Mouse (Mus musculus): ENCODE results near the gene Col20a1. TPM values are rescaled to one million over a fixed set of nuclear protein-coding genes. Genes with fewer than 3 reads are reported as not detected.

Gene Col20a1
- polyA plus RNA-seq, 1 experiment = 2.9 TPM

DNA sequence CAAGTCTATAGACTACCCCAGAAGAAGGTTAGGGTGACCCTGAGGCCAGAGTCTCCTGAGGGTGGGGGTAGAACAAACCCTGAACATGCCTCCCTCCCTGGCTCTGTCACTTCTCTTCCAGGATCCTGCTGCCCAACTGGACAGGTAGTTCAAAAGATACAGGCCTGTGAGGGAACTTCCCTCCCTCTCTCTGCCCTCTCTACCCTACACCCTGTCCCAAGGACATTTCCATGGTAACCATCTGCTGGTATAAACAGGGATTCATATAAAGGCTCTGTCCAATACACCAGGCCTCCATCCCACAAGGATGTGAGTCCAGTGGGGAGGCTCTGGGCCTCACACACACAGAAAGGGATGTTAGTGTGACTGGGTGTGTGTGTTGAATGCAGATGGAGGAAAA, 56.0 kb downstream of the Col20a1 start:
- Histone ChIP-seq H3K4me3 (ENCODE audit: low read depth, low read length) (no peak overlapping the region), H3K4me1 (ENCODE audit: control insufficient read depth, insufficient read depth, insufficient read length, low read length) (no peaks in the 10 kb centered on the region; the same call in 1 of the 2 replicates), H3K27ac (ENCODE audit: insufficient read depth, low read depth, low read length) (no peak overlapping the region), H3K36me3 (ENCODE audit: control insufficient read depth, insufficient read depth, low read length) (no peaks in the 10 kb centered on the region), H3K27me3 (ENCODE audit: control insufficient read depth, insufficient read depth, low read length) (peaks cover 22% of the 10 kb centered on the region)
- TF ChIP-seq CTCF (IDR thresholded peaks at IDR 0.05; ENCODE audit: extremely low read depth, insufficient read length, insufficient replicate concordance, low read depth, low read length) = no peak
- no peak for TF ChIP-seq POLR2A (IDR thresholded peaks at IDR 0.05; ENCODE audit: low read depth, low read length)

DNA sequence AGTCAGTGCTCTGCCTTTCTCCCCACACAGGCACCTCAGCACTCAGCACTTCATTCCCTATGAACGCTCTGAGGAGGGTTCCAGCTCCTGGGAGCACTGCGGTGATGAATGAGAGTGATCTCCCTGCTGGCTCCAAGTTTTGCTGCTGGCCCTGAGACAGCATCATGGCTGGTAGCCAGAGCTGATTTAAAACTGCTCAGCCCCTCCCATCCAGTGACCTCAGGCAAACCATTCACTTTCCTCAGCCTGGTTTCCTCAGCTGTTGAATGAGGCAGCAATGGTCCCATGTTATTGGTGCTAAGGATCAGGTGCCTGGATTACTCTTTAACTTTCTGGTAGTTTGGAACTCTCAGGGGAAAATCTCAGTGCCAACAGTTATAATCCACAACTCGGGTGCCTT, 57.1 kb downstream of the Col20a1 start, which contains the start of gene Chrna4:
Gene Chrna4 (minus strand): TSS at position 110 of the 400 bp plus-strand sequence.
- TF ChIP-seq POLR2A (IDR thresholded peaks at IDR 0.05; ENCODE audit: low read depth, low read length) = no peak
- H3K27ac ChIP-seq (ENCODE audit: insufficient read depth, low read depth, low read length) = no peak within 1 kb of the TSS
- WGBS = 25% methylated on average over 3 of the region's 3 CpGs
- no peak within 1 kb of the TSS for H3K4me3 ChIP-seq (ENCODE audit: low read depth, low read length)
- H3K27me3 ChIP-seq (ENCODE audit: control insufficient read depth, insufficient read depth, low read length) = peaks cover 17% of the 10 kb centered on the region
- H3K36me3 ChIP-seq (ENCODE audit: control insufficient read depth, insufficient read depth, low read length) = no peaks in the 10 kb centered on the region
- no peaks in the 10 kb centered on the region; the same call in 1 of the 2 replicates for H3K4me1 ChIP-seq (ENCODE audit: control insufficient read depth, insufficient read depth, insufficient read length, low read length)

DNA sequence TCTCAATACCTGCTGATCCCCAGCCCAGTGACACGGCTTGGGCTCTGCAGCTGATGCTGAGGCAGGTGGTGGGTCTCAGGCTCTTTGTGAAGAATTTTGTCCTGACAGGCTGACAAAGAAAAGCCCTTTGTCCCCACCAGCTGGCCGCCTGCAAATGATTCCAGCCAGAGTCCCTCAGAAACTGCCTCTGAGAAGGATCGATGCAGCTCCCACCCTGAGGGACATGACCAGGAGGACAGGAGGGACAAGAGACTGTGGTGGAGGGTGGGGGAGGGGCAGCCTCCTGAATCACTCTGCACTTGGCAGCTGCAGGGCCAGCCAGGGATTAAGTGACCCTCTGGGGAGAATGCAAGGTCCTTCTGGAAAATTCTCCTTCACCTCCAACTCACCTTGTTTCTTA, 57.7 kb downstream of the Col20a1 start:
- H3K4me3 ChIP-seq (ENCODE audit: low read depth, low read length) = no peak overlapping the region
- TF ChIP-seq POLR2A (IDR thresholded peaks at IDR 0.05; ENCODE audit: low read depth, low read length) (no peak), CTCF (IDR thresholded peaks at IDR 0.05; ENCODE audit: extremely low read depth, insufficient read length, insufficient replicate concordance, low read depth, low read length) (no peak)
- H3K27me3 ChIP-seq (ENCODE audit: control insufficient read depth, insufficient read depth, low read length) = peaks cover 11% of the 10 kb centered on the region
- H3K36me3 ChIP-seq (ENCODE audit: control insufficient read depth, insufficient read depth, low read length) = no peaks in the 10 kb centered on the region
- H3K27ac ChIP-seq (ENCODE audit: insufficient read depth, low read depth, low read length) = no peak overlapping the region
- H3K4me1 ChIP-seq (ENCODE audit: control insufficient read depth, insufficient read depth, insufficient read length, low read length) = no peaks in the 10 kb centered on the region; the same call in 1 of the 2 replicates
- 20% methylated on average over 3 of the region's 3 CpGs for WGBS

DNA sequence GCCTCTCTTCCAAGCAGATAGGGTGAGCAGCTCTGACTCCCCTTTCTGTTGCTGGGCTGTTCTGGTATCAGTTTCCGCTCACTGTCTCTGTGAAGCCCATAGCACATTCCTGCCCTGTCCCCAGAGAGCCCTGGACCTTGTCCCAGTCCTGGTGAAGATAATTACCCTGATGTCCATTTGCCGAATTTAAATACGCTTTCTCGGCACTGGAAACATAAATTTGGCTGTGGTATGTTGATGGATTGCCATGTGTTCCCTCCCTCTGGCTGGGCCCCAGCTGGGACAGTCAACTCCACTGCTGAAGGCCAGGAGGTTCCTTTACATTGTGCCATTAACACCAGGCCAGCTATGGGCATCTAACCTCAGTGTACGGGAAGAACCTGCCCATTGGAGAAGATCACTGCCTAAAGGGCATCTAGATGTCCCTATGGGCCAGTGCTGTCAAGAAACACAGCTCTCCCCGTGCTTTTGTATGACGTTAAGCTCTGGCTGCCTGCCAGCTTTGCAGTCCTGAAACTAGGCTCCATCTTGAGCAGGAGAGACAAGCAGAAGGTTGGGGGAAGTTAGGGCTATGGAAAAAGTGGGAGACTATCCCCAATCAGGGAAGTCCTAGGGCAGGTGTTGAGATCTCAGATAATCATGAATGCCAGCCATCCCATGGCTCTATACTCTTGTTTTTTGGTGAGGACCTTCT, 62.1 kb downstream of the Col20a1 start:
- Histone ChIP-seq H3K4me3 (ENCODE audit: low read depth, low read length) (no peak overlapping the region), H3K27me3 (ENCODE audit: control insufficient read depth, insufficient read depth, low read length) (no peaks in the 10 kb centered on the region), H3K4me1 (ENCODE audit: control insufficient read depth, insufficient read depth, insufficient read length, low read length) (no peaks in the 10 kb centered on the region), H3K27ac (ENCODE audit: insufficient read depth, low read depth, low read length) (no peak overlapping the region), H3K36me3 (ENCODE audit: control insufficient read depth, insufficient read depth, low read length) (no peaks in the 10 kb centered on the region)
- TF ChIP-seq POLR2A (IDR thresholded peaks at IDR 0.05; ENCODE audit: low read depth, low read length) (no peak), CTCF (IDR thresholded peaks at IDR 0.05; ENCODE audit: extremely low read depth, insufficient read length, insufficient replicate concordance, low read depth, low read length) (no peak)
- 54% methylated on average over 7 of the region's 7 CpGs for WGBS

DNA sequence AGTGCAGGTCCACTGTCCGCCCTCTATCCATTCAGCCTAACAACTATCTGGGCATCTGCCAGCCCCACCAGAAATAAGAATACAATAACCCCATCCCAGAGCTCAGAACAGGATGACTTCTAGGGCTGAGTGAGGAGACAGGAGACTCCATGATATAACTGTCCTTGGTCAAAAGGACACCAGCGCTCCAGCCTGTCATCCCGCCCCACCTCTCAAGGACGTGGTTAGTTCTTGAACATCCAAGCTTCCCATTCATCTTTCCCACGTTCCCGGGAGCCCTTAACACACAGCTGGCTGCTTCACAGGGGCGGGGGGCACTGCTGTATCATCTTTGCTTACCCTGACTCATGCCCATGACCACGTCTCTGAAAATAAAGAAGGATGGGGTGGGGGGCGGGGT, 62.7 kb downstream of the Col20a1 start:
- 73% methylated on average over 9 of the region's 9 CpGs for WGBS
- no peaks in the 10 kb centered on the region for H3K27me3 ChIP-seq (ENCODE audit: control insufficient read depth, insufficient read depth, low read length)
- H3K4me1 ChIP-seq (ENCODE audit: control insufficient read depth, insufficient read depth, insufficient read length, low read length) = no peaks in the 10 kb centered on the region
- no peaks in the 10 kb centered on the region for H3K36me3 ChIP-seq (ENCODE audit: control insufficient read depth, insufficient read depth, low read length)
- no peak overlapping the region for H3K27ac ChIP-seq (ENCODE audit: insufficient read depth, low read depth, low read length)
- TF ChIP-seq POLR2A (IDR thresholded peaks at IDR 0.05; ENCODE audit: low read depth, low read length) (no peak), CTCF (IDR thresholded peaks at IDR 0.05; ENCODE audit: extremely low read depth, insufficient read length, insufficient replicate concordance, low read depth, low read length) (no peak)
- no peak overlapping the region for H3K4me3 ChIP-seq (ENCODE audit: low read depth, low read length)

DNA sequence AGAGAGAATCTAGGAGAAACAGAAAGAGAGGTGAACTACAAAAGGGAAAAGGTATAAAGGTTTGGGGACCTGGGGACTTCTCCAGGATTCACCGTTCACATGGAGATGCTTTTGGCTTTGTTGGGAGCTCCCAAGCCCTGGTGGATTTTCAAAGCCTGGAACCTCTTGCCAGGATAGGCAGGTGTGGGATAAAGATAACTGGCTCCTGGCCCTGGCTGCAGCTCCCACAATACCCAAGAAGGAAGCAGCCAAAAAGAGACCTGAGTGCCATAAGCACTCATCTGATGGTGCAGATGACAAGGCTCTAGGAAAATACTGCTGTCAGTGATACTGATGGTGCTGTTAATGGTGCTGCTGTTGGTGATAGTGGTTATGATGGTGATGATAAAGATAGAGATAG, 65.8 kb downstream of the Col20a1 start:
- no peak overlapping the region for H3K4me3 ChIP-seq (ENCODE audit: low read depth, low read length)
- 91% methylated on average over 1 of the region's 1 CpGs for whole genome bisulfite sequencing
- H3K27me3 ChIP-seq (ENCODE audit: control insufficient read depth, insufficient read depth, low read length) = no peaks in the 10 kb centered on the region
- H3K36me3 ChIP-seq (ENCODE audit: control insufficient read depth, insufficient read depth, low read length) = no peaks in the 10 kb centered on the region
- TF ChIP-seq CTCF (IDR thresholded peaks at IDR 0.05; ENCODE audit: extremely low read depth, insufficient read length, insufficient replicate concordance, low read depth, low read length) (no peak), POLR2A (IDR thresholded peaks at IDR 0.05; ENCODE audit: low read depth, low read length) (no peak)
- no peaks in the 10 kb centered on the region for H3K4me1 ChIP-seq (ENCODE audit: control insufficient read depth, insufficient read depth, insufficient read length, low read length)
- no peak overlapping the region for H3K27ac ChIP-seq (ENCODE audit: insufficient read depth, low read depth, low read length)

DNA sequence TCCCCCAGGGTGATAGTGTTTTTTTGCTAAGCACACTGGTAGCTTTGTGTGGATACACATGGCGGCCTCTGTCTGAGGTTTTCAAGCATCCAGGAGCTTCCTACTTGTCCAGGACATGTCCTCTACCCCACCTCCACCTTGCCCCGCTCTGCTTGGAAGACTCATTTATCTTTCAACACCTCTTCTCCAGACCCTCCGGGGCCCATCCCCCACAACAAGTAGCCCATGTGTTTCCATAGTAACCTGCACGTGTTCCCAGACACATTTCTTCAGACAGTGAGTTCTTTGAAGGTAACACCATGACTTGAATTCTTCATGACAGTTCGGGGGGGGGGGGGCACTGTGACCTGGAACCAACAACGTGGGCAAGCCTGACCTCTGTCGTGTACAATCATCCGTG, 71.0 kb downstream of the Col20a1 start:
- no peak overlapping the region for H3K4me3 ChIP-seq (ENCODE audit: low read depth, low read length)
- H3K27me3 ChIP-seq (ENCODE audit: control insufficient read depth, insufficient read depth, low read length) = no peaks in the 10 kb centered on the region
- H3K36me3 ChIP-seq (ENCODE audit: control insufficient read depth, insufficient read depth, low read length) = no peaks in the 10 kb centered on the region
- H3K4me1 ChIP-seq (ENCODE audit: control insufficient read depth, insufficient read depth, insufficient read length, low read length) = no peaks in the 10 kb centered on the region
- H3K27ac ChIP-seq (ENCODE audit: insufficient read depth, low read depth, low read length) = no peak overlapping the region
- WGBS = 46% methylated on average over 8 of the region's 8 CpGs
- TF ChIP-seq CTCF (IDR thresholded peaks at IDR 0.05; ENCODE audit: extremely low read depth, insufficient read length, insufficient replicate concordance, low read depth, low read length) = no peak
- TF ChIP-seq POLR2A (IDR thresholded peaks at IDR 0.05; ENCODE audit: low read depth, low read length) = no peak
